Mouse (Mus musculus) spleen, adult 2 months (tissue): ENCODE measurements around the gene Ccnd1.

Experiments
- CTCF ChIP-seq: fragments of 200-500 bp; IDR thresholded peaks from 2 replicates; pipeline ENCODE4 v1.5.1; 2011; ENCODE audit warnings: mild to moderate bottlenecking, inconsistent platforms; ENCODE audit not compliant: insufficient read depth, insufficient read length, insufficient replicate concordance; ENCODE audit errors: extremely low read depth
- POLR2A ChIP-seq: fragments of 200-500 bp; IDR thresholded peaks from 2 replicates; pipeline ENCODE4 v1.6.1; 2011; ENCODE audit warnings: low read depth, low read length, inconsistent platforms

DNA sequence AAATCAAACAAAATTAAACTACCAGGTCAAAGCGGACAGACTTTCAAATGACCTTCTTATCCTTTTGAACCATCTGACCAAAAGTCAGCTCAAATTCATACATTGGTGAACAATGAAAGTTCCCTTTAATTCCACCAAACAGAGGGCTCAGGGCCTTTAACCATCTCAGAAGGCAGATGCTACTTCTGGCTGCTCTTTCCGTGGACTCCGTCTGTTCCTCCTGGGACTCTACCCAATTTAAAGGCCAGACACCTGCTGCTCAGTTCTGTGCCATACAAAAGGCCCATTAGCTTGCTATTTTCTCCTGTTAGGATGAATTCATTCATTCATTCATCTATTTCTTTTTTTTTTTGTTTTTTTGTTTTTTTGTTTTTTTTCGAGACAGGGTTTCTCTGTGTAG is 26.8 kb downstream of the Ccnd1 start:
- TF ChIP-seq CTCF (no peak), POLR2A (no peak)
